Mouse (Mus musculus): ENCODE data around the gene Frzb.

GRCm38 (mm10) chr2:80448231-80448630 lies 806 bp upstream of the Frzb start:
- TF ChIP-seq CTCF (conservative IDR thresholded peaks at IDR 0.05; ENCODE audit: insufficient read depth, insufficient read length, low read depth, low read length) (no peak), POLR2A (IDR thresholded peaks at IDR 0.05; ENCODE audit: low read depth, low read length) (no peak)

Data from kidney, adult 2 months (tissue).